In the genomic region with DNA sequence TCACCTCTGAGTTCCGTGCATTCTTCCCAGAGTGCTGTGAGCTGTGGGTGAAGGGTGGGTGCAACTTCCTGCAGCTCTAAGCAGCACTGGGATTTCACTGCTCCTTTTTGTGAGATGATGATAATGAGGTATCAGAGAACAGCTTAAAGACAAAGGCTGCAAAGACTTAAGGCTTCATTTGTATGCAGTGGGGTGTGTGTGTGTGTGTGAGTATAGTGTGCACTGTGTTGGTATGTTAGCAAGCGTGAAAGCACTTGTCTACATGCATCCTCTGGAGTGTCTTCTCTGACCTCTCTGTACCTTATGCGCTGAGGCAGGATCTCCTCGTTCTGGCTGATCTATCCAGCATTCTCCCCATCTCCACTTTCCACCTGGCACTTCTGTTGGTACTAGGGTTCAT, we compare ENCODE assay signal across 14 mouse cellular contexts.
DNase-seq lines count a peak whose midpoint lies in the region; ATAC-seq and TF ChIP-seq lines count a peak whose summit lies in the region.
"Had no signal": no experiment of that assay in that cellular context is flagged by ENCODE, and none has a peak within 500 bp of the region (broad histone marks: within the 10 kb centered on the region; RNA-seq: fewer than 3 reads in every experiment).

No protein-coding gene starts in this region.

- no peak overlapping the region for H3K4me2 ChIP-seq in embryonic facial prominence, embryonic 14.5 days (ENCODE audit: low read depth, low read length)
- no peak overlapping the region for H3K4me2 ChIP-seq in forebrain, postnatal 0 days (ENCODE audit: low read depth)
- H3K4me2 ChIP-seq in midbrain, postnatal 0 days (ENCODE audit: low read depth, low read length, poor library complexity, severe bottlenecking), result no peak overlapping the region

- H3K9ac ChIP-seq in embryonic facial prominence, embryonic 14.5 days (ENCODE audit: low read depth, low read length), result no peak overlapping the region
- H3K9ac ChIP-seq in forebrain, postnatal 0 days, result no peak overlapping the region
- H3K9ac ChIP-seq in midbrain, postnatal 0 days (replicated peaks; ENCODE audit: low read length, poor library complexity, severe bottlenecking), result 0 out of 2 replicates have a peak overlapping the region, but pooled peaks have one; percentile 8

- TF ChIP-seq CTCF in kidney, adult 2 months (conservative IDR thresholded peaks at IDR 0.05; ENCODE audit: insufficient read depth, insufficient read length, low read depth, low read length), result no peak
- TF ChIP-seq CTCF in forebrain, postnatal 0 days (IDR thresholded peaks at IDR 0.05; ENCODE audit: low read depth), result no peak
- no peak for TF ChIP-seq CTCF in midbrain, postnatal 0 days (IDR thresholded peaks at IDR 0.05)

- H3K4me1 ChIP-seq in kidney, adult 2 months (ENCODE audit: control insufficient read depth, insufficient read depth, low read length), result peaks cover 19% of the 10 kb centered on the region
- peaks cover 25% of the 10 kb centered on the region for H3K4me1 ChIP-seq in embryonic facial prominence, embryonic 14.5 days (ENCODE audit: control insufficient read depth, insufficient read depth, low read length)
- no peaks in the 10 kb centered on the region for H3K4me1 ChIP-seq in forebrain, postnatal 0 days (ENCODE audit: insufficient read depth)
- H3K4me1 ChIP-seq in midbrain, postnatal 0 days (ENCODE audit: insufficient read depth, low read length), result no peaks in the 10 kb centered on the region

- no peak overlapping the region for H3K4me3 ChIP-seq in kidney, adult 2 months (ENCODE audit: insufficient read depth, low read depth, low read length)
- no peak overlapping the region for H3K4me3 ChIP-seq in embryonic facial prominence, embryonic 14.5 days (ENCODE audit: low read depth, low read length)
- H3K4me3 ChIP-seq in forebrain, postnatal 0 days (ENCODE audit: low read depth, low read length), result no peak overlapping the region
- no peak overlapping the region for H3K4me3 ChIP-seq in midbrain, postnatal 0 days (ENCODE audit: low read depth, low read length)
- H3K4me3 ChIP-seq: erythroblast, embryonic 14.5 days; layer of hippocampus, adult 2 months had no signal

- no peaks in the 10 kb centered on the region for H3K27me3 ChIP-seq in kidney, adult 2 months (replicated peaks; ENCODE audit: control insufficient read depth, insufficient read depth, low read length)
- H3K27me3 ChIP-seq in embryonic facial prominence, embryonic 14.5 days (replicated peaks; ENCODE audit: control insufficient read depth, insufficient read depth, low read length), result no peaks in the 10 kb centered on the region
- H3K27me3 ChIP-seq in forebrain, postnatal 0 days (ENCODE audit: insufficient read depth, low read length), result no peaks in the 10 kb centered on the region
- H3K27me3 ChIP-seq in midbrain, postnatal 0 days (ENCODE audit: insufficient read depth, low read length), result no peaks in the 10 kb centered on the region
- H3K27me3 ChIP-seq: CH12.LX had no signal

- no peaks in the 10 kb centered on the region for H3K9me3 ChIP-seq in embryonic facial prominence, embryonic 14.5 days (ENCODE audit: control insufficient read depth, low read length)
- no peaks in the 10 kb centered on the region for H3K9me3 ChIP-seq in forebrain, postnatal 0 days (ENCODE audit: low read length)
- no peaks in the 10 kb centered on the region for H3K9me3 ChIP-seq in midbrain, postnatal 0 days (ENCODE audit: low read length)

- DNase-seq in kidney, adult 2 months, result no peak
- DNase-seq in kidney, postnatal 36 days, result no peak
- DNase-seq in embryonic facial prominence, embryonic 14.5 days (ENCODE audit: low spot score), result no peak
- no peak for DNase-seq in forebrain, postnatal 0 days
- no peak for DNase-seq in midbrain, postnatal 0 days (ENCODE audit: low spot score)
- no peak for DNase-seq in gastrocnemius, postnatal 4 days (ENCODE audit: low spot score in 2 of 2)
- no peak for DNase-seq in cerebellum, postnatal 14 days
- DNase-seq: adrenal gland, postnatal 10 days; gastrocnemius, postnatal 25 days; thymus, postnatal 4 days had no signal

- peak overlapping the region; percentile 88; the same call in 1 of the 2 replicates for H3K27ac ChIP-seq in kidney, adult 2 months (ENCODE audit: insufficient read depth, low read depth, low read length)
- peak overlapping the region; percentile 80; the same call in 1 of the 2 replicates for H3K27ac ChIP-seq in embryonic facial prominence, embryonic 14.5 days (replicated peaks; ENCODE audit: low read depth, low read length)
- H3K27ac ChIP-seq in forebrain, postnatal 0 days (ENCODE audit: low read depth, low read length), result no peak overlapping the region
- H3K27ac ChIP-seq in midbrain, postnatal 0 days (ENCODE audit: low read depth, low read length), result no peak overlapping the region
- H3K27ac ChIP-seq: layer of hippocampus, adult 2 months; macrophage had no signal

- no peak for ATAC-seq in embryonic facial prominence, embryonic 14.5 days (ENCODE audit: low read depth)
- peak; percentile 76 for ATAC-seq in forebrain, postnatal 0 days
- no peak for ATAC-seq in midbrain, postnatal 0 days (ENCODE audit: low FRiP score)

- 76% methylated on average over 4 of the region's 4 CpGs for WGBS in kidney, adult 2 months
- 75% methylated on average over 4 of the region's 4 CpGs for WGBS in embryonic facial prominence, embryonic 14.5 days
- WGBS in forebrain, postnatal 0 days, result 40% methylated on average over 4 of the region's 4 CpGs
- 46% methylated on average over 4 of the region's 4 CpGs for WGBS in midbrain, postnatal 0 days

- H3K36me3 ChIP-seq in kidney, adult 2 months (ENCODE audit: control insufficient read depth, insufficient read depth, low read length), result no peaks in the 10 kb centered on the region
- peaks cover 2% of the 10 kb centered on the region; the same call in 1 of the 2 replicates for H3K36me3 ChIP-seq in embryonic facial prominence, embryonic 14.5 days (ENCODE audit: control insufficient read depth, insufficient read depth, low read length)
- H3K36me3 ChIP-seq in forebrain, postnatal 0 days (ENCODE audit: insufficient read depth), result 0 out of 2 replicates have a peak, but pooled peaks cover 1% of the 10 kb centered on the region
- no peaks in the 10 kb centered on the region for H3K36me3 ChIP-seq in midbrain, postnatal 0 days (ENCODE audit: insufficient read depth, low read length)

- no peak for TF ChIP-seq POLR2A in kidney, adult 2 months (IDR thresholded peaks at IDR 0.05; ENCODE audit: low read depth, low read length)

Comparison
In these comparisons a context has a peak if more than half of its experiments do, and no peak if none do; other contexts are left out.
1. H3K27ac ChIP-seq: peak in kidney, adult 2 months (single experiment) and embryonic facial prominence, embryonic 14.5 days (single experiment); none in forebrain, postnatal 0 days (single experiment) and midbrain, postnatal 0 days (single experiment).